Mouse (Mus musculus) heart, postnatal 14 days (tissue): ENCODE measurements at regions not wholly inside any gene's neighbourhood (a gene's known extent, or its start where the extent isn't known, plus 50 kb on each side); places are given as distances from the start of the nearest gene placed in this dataset.
A peak's percentile ranks its signal among the peaks of the same experiment; 100 is the strongest.

ENCODE experiments used
- DNase-seq, 2 experiments: peaks; one replicate each; pipeline ENCODE4 v3.0.0; 2021 to 2022
- intact Hi-C: fragments of 180-260 bp; cut with DNase I; formaldehyde crosslinking; loops from one replicate; pipeline ENCODE4 v1.15.1; 2025

DNA sequence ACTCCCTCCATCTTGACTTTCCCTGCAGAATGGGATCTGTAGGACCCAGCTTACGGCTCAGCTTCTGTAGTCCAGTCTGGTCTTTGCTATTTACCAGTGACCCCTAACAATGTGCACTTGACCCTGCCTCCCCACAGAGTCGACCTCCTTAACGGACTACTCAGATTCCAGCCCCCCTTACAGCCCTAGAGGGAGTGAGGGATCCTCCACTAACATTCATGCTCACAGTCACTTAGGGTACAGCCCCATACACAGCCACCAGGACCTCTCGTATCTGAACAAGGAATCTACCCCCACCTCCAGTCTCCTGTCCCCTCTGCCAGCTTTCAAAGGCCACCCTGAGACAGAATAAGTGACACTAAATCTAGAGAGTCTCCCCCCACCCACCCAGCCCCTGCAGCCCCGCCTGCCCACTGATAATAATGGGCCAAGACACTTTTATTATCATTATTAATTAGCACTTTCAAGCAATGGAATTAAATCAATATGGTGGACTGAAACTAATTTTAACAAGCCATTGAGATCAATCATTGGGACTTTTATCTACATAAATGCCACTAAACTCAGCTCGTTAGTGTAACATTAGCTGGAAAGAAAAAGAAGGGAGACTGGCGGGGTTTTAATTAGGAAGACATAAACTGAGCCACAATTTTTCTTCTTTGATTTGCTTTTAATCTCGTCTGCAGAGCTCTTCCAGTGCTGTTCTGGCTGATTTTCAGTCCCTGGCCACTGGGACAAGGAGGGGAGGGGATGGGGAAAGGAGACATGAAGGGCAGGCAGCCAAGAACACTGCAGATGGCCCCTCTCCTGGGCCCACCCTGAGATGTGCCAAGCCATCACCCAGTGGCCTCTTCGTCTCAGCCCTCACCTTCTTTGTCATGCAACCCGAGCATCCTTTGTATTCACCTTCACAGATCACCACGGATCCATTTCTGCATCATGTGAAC is 258.4 kb upstream of the Zfp703 start:
- intact Hi-C loops: no loop called here
- DNase-seq: no peak

DNA sequence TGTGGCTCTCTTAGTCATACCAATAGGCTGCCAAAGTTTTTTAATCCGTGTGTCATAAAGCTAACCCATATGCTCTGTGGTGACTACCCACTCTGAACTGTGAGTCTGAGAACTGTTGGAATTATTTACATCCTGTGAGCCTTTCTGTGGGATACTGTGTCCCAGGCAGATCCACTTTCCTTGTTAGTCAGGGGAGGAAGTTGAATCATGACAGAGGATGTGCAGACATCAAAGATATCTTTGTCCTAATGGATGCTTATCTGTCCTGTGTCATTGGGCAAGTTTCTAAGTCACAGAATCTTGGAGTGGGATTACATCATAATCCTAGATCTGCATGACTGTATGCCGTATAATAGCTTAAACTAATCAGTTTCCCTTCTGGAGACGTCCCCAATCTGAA is 254.4 kb upstream of the Zfp703 start:
- intact Hi-C loops: no loop called here
- no peak for DNase-seq

- DNase-seq: no peak
- intact Hi-C loops: no loop called here
Observed at GRCm38 (mm10) chr8:26724628-26725027, 252.5 kb upstream of the Zfp703 start.

GRCm38 (mm10) chr8:26725521-26725920 is 251.6 kb upstream of the Zfp703 start:
- no peak for DNase-seq
- intact Hi-C loops: no loop called here

DNA sequence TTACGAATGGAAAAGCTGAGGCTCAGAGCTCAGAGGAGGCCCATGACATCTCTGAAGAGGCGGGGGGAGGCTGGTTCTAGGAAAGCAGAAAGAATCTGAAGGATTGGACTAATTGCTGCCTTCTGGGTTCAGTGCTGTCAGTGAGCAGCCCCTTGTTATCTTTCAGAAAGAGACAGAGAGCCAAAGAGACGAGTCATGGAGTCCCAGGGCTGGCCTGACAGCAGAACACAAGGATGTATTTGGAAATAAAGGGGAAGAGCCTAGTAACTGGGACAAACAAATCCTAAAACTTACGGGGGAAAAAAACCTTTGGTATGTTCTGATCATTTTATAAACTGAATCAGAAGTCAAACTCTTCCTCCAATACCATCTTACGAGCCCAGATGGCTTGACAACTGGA is 247.8 kb upstream of the Zfp703 start:
- intact Hi-C loops: no loop called here
- no peak for DNase-seq

GRCm38 (mm10) chr8:26731111-26731510 is 246.0 kb upstream of the Zfp703 start:
- intact Hi-C loops: no loop called here
- no peak for DNase-seq

DNA sequence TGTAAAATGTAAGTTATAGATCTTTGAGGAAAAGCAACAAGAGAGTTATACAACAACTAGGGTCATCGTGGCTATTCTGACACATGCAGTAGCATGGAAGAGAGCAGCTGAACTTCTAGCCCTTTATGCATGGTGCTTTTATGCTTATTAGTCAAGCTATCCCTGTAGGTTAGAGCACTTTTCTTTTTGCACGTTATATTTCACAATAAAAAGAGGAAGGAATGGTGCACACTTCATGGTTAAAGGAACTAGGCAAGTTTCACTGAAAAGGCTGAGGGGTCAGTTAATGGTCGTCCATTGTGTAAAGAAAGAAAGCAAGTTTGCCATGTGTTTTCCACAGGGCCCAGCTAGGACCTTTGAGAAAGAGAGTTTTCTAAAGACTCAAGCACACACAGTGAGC is 232.7 kb upstream of the Zfp703 start:
- DNase-seq: no peak
- intact Hi-C loops: no loop called here

DNA sequence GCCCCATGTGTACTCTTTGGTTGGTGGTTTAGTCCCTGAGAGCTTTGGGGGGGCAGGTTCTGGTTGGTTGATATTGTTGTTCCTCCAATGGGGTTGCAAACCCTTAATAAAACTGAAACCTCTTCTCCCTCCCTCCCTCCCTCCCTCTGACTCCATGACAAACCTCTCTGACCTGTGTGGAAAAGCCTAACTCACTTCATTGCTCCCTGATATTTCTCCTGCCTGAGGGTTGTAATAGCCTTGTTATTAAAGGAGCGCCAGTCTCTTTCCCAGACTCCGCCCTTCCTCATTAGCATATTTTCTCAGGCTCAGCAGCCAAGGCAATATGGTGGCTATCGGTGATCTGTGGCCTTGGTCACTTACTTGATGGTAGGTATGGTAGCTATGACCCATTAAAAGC is 230.3 kb upstream of the Zfp703 start:
- no peak for DNase-seq
- intact Hi-C loops: no loop called here

DNA sequence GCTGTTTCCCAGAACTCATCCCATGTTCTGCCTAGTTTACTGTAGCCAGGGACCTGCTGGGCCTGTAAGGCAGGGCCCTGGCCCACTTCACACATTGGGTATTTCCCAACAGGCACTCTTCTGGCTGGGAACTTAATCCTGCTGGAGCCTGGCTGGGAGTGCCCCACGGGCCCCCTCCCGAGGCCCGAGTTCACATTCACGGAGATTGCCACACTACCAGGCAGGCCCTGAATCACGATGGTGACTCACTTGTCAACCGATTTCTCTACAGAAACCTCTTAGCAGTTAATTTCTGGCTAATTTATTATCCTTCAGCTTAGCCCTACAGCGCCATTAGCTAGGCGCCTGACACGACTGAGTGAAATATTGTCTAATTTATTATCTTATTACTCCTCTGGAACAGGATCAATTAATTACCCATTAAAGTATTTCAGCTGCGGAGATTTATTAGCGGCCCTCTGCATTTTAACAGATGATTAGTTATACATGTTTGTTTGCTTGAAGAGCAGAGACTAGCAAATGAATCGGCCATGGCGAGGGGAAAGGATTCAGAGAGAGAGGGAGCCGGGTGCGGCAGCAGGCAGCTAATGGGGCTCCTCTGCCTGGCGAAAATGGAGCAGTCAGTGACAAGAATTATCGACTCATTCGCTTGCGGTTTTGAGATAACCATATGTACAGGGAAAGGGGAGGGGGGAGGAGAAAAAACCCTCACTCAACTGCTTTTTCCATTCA is 229.7 kb upstream of the Zfp703 start:
- intact Hi-C loops: no loop called here
- no peak for DNase-seq

DNA sequence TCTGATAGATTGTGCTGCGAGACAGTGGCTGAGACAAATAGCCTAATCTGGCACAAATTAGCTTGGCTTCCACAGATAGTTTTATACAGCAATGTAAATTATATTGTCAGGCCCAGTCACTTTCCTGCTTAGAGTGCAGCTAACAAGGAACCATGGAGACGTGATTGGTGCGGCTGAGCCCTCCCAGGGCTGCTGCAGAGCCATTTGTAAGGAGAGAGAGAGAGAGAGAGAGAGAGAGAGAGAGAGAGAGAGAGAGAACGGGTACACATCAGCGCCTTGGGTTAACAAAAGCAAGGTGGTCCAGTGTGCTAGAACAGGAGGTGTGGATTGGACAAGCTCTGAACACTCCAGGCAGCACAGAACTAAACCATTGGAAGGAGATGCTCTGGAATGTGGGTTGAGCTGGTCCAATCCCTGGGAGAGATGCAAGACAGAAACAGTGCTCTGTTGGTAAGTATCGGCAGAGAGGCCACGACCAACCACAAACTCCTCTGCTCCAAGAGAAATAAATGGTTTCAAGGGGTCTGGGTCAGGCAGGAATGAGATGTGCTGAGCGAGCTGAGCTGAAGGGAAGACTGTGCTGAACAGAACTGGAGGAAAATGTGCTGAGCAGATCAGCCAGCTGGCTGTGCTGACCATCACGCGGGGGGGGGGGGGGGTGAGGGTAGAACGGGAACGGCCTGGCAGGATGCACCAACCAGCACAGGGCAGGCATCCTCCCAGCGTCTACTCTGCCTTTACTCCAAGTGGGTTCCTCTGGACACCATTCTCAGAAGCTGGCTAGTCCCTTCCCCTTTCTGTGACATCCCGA is 228.8 kb upstream of the Zfp703 start:
- DNase-seq: no peak
- intact Hi-C loops: no loop called here

- intact Hi-C loops: no loop called here
- DNase-seq: no peak
Observed at GRCm38 (mm10) chr8:26748972-26749291, 228.2 kb upstream of the Zfp703 start.

- DNase-seq: no peak
- intact Hi-C loops: no loop called here
Observed at GRCm38 (mm10) chr8:26750120-26750519, 227.0 kb upstream of the Zfp703 start.

- intact Hi-C loops: no loop called here
- DNase-seq: no peak
Observed at GRCm38 (mm10) chr8:26751651-26752050, 225.5 kb upstream of the Zfp703 start.

GRCm38 (mm10) chr8:26756452-26756851 is 220.7 kb upstream of the Zfp703 start:
- DNase-seq: no peak

GRCm38 (mm10) chr8:26760726-26761125 is 216.4 kb upstream of the Zfp703 start:
- no peak for DNase-seq
- intact Hi-C loops: no loop called here

More at GRCm38 (mm10) chr8:26756452-26756851, 220.7 kb upstream of the Zfp703 start:
- intact Hi-C loops: no loop called here

DNA sequence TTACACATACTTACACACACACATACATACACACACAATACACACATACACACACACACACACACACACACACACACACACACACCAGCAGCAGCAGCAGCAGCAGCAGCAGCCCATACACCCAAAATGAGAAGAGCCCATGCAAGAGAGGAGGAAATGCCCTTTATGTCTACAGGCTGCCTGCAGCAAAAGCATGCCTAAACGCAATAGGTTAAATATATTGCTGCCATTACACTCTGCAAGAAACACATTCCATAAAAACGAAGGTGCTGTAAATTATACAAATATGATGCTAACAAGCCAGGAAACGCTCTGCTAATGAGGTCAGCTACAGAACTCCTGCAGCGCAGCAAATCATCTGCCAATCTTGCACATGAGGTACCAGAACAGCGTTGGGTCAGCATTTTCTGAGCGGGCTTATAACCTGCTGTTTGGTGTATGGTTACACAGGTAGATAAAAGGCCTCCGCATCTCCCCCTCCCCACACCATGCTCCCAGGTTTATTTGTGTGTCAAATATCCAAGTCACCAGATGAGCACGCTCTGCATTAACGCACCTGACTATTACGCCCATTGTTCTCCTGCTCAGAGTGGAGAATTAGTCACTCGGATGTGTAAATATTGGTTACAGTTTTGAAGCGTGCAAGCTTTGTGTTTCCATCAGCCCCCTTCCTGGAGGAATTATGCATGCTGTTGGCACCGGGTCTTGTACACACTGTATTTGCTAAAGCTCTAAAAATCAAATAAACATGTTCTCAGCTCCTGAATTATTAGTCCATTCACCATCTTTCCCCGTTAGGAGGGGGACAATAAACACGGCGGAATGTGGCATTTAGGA is 214.0 kb upstream of the Zfp703 start:
- intact Hi-C loops: no loop called here
- no peak for DNase-seq

- no peak for DNase-seq
- intact Hi-C loops: no loop called here
Observed at GRCm38 (mm10) chr8:26768474-26769229, 208.5 kb upstream of the Zfp703 start.

DNA sequence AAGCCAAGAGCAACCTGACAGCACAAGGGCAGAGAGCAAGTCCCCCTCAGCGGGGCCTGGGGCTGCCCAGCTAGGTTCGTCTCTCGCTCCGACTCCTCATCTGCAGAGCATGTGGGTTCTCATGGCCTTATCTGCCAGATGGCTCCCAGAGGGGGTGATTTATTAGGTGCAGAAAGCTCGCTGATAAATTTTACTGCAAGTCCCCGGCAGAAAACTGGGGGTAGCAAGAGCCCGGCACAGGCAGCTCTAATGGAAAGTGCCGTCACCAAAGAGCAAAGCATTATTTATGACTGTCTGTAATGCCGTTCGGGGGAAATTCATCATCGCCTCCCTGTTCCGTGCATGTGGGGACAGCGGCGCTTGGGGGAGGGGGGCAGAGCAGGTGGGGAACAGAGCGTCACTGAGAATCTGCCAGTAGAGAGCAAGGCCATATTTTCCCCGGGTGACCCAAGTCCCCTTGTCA is 206.7 kb upstream of the Zfp703 start:
- intact Hi-C loops: no loop called here
- DNase-seq: peak in 1 of 2 experiments; percentile 28

DNA sequence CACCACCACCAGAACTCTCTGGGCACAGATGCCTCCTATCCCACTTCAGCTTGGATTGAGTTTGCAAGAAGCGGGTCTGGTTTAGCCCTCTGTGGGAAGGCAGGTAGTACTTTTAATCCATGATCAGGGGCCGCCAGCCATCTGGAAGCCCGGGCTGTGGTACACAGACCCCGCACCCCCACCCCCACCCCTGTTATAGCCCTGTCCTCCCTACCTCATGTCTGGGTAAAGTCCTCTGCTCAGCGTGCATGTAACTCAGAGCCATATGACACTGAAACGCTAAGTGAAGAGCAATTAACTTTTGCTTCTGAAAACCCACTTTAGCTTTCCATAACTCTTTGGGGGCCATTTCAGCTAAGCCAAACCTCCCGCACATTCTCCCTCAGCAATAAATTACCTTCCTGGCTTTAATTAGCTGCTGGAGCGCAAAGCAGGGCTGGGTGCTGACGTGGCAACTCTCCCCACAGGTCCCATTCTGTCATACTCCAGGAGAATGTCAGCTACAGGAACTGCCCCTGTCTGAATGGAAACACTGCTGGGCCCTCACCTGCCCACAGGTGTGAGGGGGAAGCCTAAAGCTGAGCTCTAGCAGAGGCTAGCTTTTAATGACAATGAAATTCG is 198.1 kb upstream of the Zfp703 start:
- DNase-seq: no peak
- intact Hi-C loops: no loop called here
